Mouse (Mus musculus) C2C12 (cell line): ENCODE data around the gene Zfp451.

ENCODE experiments used
- CEBPB ChIP-seq: IDR thresholded peaks from one replicate; pipeline ENCODE4 v1.6.1; 2011; ENCODE audit warnings: low read depth, mild to moderate bottlenecking, control low read depth, moderate library complexity
- CTCF ChIP-seq: IDR thresholded peaks from one replicate; pipeline ENCODE4 v1.5.1; 2011; ENCODE audit not compliant: control insufficient read depth, insufficient read depth, insufficient read length

DNA sequence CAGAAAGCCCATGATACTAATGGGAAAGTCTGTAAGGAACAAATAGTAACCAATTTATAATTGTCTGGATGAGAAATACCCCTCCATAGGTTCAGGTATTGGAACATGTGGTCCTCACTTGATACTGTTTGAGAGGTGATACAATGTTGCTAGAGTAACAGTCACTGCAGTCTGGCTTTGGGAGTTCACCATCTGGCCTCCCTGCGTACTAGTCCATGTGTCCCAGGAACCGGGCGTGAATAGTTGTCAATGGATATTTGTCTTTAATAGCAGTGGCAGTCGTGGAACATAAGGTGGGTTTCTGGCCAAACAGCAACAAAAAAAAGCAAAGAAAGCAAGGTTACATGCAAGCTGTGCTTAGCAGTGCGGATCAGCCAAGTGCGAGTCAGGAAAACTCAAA is 29.4 kb upstream of the Zfp451 start:
- TF ChIP-seq CTCF (no peak), CEBPB (no peak)
